Mouse (Mus musculus): Measurements from ENCODE around the gene Zbtb48. TPM values are rescaled to one million over a fixed set of nuclear protein-coding genes. Genes with fewer than 3 reads are reported as not detected.
A peak's percentile ranks its signal among the peaks of the same experiment; 100 is the strongest.

The Zbtb48 gene
- total RNA-seq, 2 experiments from 2014 or later, result 13.6 to 15.5 TPM

DNA sequence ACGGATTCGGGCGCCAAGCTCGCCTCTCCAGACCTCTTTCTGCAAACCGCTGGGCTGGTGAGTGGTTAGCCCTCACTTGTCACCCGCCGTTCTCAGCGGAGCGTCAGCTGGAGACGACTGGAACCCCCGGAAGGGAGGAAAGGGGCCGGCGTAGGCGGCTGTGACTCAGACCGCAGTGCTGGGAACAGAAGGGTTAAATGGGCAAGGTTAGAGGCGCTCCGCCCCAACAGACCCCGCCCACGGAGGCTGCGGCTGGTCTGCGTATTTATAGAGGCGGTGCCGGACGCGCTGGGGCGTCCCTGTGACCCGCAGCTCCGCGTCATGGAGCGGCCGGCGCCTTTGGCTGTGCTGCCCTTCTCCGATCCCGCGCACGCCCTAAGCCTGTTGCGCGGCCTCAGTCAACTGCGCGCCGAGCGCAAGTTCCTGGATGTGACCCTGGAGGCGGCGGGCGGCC, 18.8 kb downstream of the Zbtb48 start, which contains the start of gene Klhl21:
Klhl21 (plus strand) TSS at position 182 of the 454 bp plus-strand sequence.
- peak; percentile 94 to 95 for DNase-seq (ENCODE audit: low spot score in 2 of 2)
- intact Hi-C loops (cut with DNase I), result loop anchor here (1.0 to 2.0 kb wide), 3 partner anchors 12 to 80 kb away; partner anchors contain the start of genes Phf13 and Zbtb48

- DNase-seq (ENCODE audit: low spot score in 2 of 2), result no peak
- intact Hi-C loops (cut with DNase I), result loop anchor here (1.0 to 2.0 kb wide), 3 partner anchors 12 to 80 kb away; partner anchors contain the start of genes Phf13 and Zbtb48
Measured at GRCm38 (mm10) chr4:152008148-152008500, 19.3 kb downstream of the Zbtb48 start.

- intact Hi-C loops (cut with DNase I), result loop anchor here (1.0 to 2.0 kb wide), 3 partner anchors 11 to 81 kb away; partner anchors contain the start of genes Phf13 and Zbtb48
- peak; percentile 30 to 62 for DNase-seq (ENCODE audit: low spot score in 2 of 2)
Measured at GRCm38 (mm10) chr4:152007481-152008147, 19.9 kb downstream of the Zbtb48 start.

DNA sequence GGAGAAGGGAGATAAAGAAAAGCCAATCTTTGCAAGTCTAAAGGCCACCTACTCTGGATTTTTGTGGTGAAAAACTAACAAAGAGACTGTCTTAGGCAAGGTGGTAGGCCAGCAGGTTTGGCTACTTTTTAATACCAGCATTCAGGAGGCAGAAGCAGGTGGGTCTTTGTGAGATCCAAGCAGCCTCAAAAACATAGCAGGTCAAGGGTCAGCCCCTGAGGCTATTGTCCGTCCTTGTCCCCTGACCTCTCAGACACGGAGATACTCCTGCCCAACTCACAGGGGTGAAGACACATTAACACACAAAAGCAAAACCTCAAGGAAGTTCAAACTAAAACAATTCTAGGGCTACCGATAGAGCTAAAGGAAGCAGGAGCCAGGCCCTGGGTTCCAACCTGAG, 20.7 kb downstream of the Zbtb48 start:
- no peak for DNase-seq (ENCODE audit: low spot score in 2 of 2)
- intact Hi-C loops (cut with DNase I), result no loop called here

DNA sequence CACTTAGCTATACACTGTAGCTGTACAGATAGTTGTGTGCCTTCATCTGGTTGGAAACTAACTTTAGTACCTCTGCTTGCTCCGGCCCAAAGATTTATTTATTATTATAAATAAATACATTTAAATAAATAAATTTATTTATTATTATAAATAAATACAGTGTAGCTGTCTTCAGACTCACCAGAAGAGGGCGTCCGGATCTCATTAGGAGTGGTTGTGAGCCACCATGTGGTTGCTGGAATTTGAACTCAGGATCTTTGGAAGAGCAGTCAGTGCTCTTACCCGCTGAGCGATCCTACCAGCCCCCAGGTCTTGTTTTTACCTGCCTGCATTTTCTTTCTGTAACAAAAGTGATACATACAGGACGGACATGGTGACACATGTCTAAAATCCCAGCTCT, 21.3 kb downstream of the Zbtb48 start:
- intact Hi-C loops (cut with DNase I), result no loop called here

DNA sequence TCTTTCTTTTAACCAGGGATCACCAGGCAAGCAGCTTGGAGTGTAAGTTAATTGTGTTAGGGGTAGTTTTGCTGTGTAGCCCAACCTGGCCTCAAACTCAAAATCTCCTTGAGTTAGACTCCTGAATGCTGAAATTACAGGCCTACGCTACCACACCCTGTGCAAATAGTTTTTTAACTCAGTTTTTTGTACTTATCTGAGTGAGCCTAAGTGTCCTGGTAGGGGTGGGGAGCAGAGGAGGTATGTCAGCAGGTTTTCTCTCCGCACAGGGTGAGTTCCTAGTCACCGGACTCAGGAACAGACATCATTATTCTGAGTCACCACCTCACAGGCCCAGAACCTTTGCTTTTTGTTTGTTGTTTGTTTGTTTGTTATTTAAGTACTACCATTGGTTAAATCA, 25.4 kb downstream of the Zbtb48 start:
- intact Hi-C loops (cut with DNase I), result no loop called here
- no peak for DNase-seq (ENCODE audit: low spot score in 2 of 2)

More for the DNA sequence above, 21.3 kb downstream of the Zbtb48 start:
- no peak for DNase-seq (ENCODE audit: low spot score in 2 of 2)

- intact Hi-C loops (cut with DNase I), result no loop called here
- no peak for DNase-seq (ENCODE audit: low spot score in 2 of 2)
Measured at GRCm38 (mm10) chr4:152001335-152001734, 26.1 kb downstream of the Zbtb48 start.

GRCm38 (mm10) chr4:152000906-152001305, 26.6 kb downstream of the Zbtb48 start:
- DNase-seq (ENCODE audit: low spot score in 2 of 2), result peak in 1 of 2 experiments; percentile 66
- intact Hi-C loops (cut with DNase I), result no loop called here

DNA sequence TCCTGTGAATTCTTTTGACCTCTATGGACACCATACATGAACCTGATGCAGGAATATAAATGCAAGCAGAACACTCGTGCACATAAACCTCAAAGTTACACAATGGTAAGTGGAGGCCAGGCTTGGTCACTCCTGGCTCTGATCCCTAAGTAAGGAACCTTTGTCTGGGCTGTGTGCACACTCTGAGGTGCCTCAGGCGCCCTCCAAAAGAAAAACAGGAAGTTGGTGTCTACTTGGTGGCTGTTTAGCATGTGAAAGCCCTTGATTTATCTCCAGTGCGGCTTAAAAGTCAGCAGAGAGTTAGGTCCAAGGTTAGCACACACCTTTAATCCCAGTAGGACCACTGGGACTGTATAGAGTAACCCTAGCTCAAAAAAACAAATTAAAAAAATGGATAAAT, 28.0 kb downstream of the Zbtb48 start:
- no peak for DNase-seq (ENCODE audit: low spot score in 2 of 2)
- intact Hi-C loops (cut with DNase I), result no loop called here

- no peak for DNase-seq (ENCODE audit: low spot score in 2 of 2)
- intact Hi-C loops (cut with DNase I), result no loop called here
Measured at GRCm38 (mm10) chr4:151997701-151998100, 29.8 kb downstream of the Zbtb48 start.

DNA sequence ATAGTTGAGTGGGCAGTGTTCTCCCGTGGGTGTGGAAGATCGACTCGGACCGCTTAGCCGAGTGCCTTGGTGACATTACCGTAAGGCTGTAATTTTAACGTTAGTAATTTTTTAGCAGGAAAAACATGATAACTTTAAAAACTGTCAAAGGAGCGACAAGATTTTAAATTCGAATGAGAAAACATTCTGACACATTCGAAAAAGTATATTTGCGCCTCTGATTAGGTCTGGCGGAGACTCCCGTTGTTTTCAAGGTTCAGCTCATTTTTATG, 30.6 kb downstream of the Zbtb48 start:
- no peak for DNase-seq (ENCODE audit: low spot score in 2 of 2)
- intact Hi-C loops (cut with DNase I), result loop anchor here (1.0 kb wide), 1 partner anchor 11 kb away; the partner anchor contains the start of gene Klhl21

DNA sequence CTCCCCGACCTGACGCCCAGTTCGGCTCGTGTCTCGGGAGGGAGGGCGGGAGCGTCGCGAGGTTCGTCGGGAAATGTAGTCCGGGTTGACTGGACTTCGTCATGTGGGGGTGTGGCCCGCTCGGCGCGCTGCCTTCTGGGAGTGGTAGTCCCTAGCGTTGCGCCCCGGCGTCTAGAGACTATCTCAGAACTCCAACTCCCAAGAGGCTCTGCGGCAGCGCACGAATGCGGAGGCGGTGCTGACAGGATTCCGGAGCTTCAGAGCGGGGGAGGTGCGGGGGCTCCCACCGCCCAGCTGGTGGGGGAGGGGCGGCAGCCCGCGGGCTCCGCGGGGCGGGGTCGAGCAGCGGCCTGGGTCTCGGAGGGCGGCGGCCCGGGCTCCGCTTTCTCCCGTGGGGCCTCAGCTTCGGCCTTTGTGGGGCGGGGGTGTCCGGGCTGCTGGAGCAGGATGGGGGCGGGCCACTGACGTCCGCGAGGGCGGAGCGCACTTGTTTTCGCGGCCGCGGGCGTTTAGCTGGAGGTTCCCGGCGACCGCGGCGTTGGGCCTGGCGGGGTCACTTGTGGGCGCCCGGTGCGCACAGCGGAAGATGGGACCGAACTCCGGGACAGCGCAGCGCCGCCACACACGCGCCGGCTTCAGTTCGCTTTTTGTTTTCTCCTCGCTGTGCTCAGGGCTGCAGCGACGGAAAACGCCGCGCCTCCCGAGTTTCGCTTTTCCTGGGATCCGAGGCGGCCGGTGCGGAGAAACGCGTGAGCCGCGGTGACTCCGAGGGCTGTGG, 31.1 kb downstream of the Zbtb48 start, which contains the start of gene Phf13:
Phf13 (minus strand) TSS at position 86 of the 778 bp plus-strand sequence.
- intact Hi-C loops (cut with DNase I), result loop anchor here (1.0 kb wide), 1 partner anchor 12 kb away; the partner anchor contains the start of gene Klhl21

DNA sequence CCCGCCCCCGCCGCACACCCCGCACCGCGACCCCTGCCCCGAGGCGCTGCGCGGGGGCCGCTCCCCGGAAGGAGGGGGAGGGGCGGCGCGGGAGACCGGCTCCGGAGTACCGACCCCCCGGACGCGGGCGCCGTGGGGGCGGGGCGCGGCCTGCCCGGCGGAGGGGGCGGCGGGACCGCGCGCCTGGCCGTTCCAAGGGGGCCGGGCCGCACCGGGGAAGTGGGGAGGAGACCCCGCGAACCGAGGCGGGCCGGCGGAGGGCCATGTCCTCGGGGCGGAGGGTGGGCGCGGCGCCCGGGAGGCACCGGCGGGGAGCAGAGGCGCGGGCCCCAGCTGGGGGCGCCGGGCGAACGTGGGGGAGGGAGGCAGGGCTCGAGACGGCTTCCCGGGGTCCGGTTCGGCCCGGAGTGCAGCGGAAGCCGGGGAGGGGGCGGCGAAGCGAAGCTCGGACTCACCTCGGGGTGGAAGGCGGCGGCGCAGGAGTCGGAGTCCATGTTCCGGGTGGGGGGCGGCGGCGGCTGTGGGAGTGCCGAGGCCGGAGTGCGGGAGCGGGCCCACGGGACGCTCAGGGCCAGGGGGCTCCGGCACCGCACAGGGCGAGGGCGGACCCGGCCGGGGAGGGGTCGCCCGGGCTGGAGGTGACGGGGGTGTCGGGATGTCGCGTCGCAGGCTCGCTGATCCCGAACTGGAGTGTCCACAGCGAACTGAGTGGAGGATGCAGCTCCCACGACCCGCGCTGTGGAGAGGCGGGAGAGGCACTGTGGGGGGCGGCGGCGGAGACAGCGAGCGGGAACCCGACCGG, 31.9 kb downstream of the Zbtb48 start:
- intact Hi-C loops (cut with DNase I), result loop anchor here (1.0 kb wide), 1 partner anchor 13 kb away; the partner anchor contains the start of gene Klhl21
- peak in 1 of 2 experiments; percentile 14 for DNase-seq (ENCODE audit: low spot score in 2 of 2)

More for the DNA sequence above, 31.1 kb downstream of the Zbtb48 start, which contains the start of gene Phf13:
- DNase-seq (ENCODE audit: low spot score in 2 of 2), result peak; percentile 100

DNA sequence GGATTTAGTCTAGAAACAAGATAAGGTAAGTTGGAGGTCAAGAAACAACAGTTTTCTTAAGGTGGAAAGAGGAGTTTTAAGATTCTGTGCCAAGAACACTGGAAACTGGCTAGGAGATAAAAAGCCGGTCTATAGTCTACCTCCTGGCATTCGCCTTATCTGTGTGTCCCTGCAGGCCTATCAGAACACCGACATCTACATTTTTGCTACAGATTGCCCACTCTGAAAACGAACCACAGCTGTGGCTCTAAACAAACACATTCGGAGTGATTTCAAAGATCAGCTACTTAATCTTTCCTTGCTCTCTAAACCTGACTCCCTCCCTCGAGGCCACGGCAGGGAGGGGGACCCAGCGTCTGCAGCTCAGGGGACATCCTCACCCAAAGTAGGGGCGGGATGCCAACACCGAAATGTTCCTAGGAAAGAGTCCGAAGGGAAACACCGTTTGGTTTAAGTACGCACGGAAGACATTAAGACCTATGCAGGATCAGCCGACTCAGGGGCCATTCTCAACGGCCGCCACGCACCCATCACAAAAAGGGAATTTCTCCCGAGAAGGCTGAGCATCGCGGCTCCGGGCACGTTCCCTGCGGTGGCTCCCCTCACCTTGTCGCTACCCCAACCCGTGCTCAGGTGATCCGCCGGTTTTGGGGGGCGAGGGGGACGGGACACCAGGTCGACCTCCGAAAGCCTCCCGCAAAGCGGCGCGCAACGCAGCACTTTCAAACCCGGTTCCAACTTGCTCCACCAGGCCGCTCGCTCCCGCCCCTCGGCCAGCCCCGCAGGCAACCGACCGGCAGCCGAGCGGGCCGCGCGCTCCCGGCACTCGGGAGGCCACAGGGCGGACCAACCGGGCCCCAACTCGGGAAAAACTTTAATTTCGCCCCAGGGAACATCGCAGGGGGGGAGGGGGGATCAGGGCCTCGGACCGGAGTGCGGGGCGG, 33.0 kb downstream of the Zbtb48 start:
- DNase-seq (ENCODE audit: low spot score in 2 of 2), result no peak
- intact Hi-C loops (cut with DNase I), result no loop called here

DNA sequence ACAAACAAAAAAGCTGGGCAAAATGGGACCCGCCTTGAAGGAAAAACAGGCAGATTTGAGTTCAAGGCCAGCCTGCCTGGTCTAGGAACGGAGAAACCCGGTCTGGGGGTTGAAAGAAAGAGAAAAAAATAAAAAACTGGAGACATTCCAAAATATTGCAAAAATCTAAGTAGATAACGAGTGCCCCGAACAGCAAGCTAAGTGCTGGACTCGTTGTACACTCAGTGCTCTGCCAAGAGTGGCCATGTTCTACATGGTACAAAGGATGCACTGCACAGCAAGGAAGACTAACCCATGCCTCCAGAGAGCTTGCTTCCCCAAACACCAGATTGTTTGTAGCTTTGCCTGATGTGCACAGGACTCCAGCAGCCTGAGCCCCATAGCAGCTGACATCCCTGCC, 34.4 kb downstream of the Zbtb48 start:
- intact Hi-C loops (cut with DNase I), result no loop called here
- no peak for DNase-seq (ENCODE audit: low spot score in 2 of 2)

- no peak for DNase-seq (ENCODE audit: low spot score in 2 of 2)
- intact Hi-C loops (cut with DNase I), result no loop called here
Measured at GRCm38 (mm10) chr4:151992091-151992490, 35.4 kb downstream of the Zbtb48 start.

- intact Hi-C loops (cut with DNase I), result loop anchor here (2.0 kb wide), 1 partner anchor 22 kb away; no protein-coding TSS in a partner anchor
- no peak for DNase-seq (ENCODE audit: low spot score in 2 of 2)
Measured at GRCm38 (mm10) chr4:151989110-151989488, 38.4 kb downstream of the Zbtb48 start.

DNA sequence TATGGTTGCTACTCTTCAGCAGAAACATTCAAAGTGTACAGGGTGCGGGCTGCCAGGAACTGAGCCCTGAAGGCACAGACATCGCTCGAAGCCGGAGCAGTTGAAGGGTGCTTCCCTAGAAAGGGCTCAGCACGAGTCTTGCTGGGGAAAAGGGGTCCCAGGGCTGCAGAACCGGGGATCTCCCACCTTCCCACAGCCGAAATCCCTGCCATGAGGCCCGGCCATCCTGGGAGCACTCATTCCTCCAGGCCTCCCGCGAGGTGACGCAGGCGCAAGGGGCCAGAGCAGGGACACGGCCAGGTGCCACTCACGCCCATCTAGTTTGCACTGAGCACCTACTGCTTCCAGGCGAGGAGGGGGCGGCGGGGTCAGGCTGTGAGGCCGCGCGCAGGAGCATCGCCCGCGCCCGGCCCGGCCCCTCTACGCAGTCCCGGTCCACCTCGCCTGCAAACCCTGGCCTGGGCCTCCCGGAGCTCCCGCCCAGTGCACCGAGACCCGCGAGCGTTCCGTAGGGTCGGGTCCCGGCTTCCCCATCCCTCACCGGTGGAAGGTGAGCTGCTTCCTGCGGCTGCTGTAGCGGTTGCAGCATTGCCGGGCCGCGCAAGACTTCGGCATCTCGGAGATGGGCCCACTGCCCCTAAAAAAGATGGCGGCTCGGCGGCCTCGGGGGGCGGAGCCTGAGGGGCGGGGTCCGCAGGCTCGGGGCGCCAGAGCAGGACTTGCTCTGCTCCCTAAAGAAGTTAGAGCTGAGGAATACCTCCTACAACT, 38.9 kb downstream of the Zbtb48 start, which contains the start of gene Thap3:
Thap3 (minus strand) TSS at position 656 of the 768 bp plus-strand sequence.
- DNase-seq (ENCODE audit: low spot score in 2 of 2), result peak; percentile 78 to 81
- intact Hi-C loops (cut with DNase I), result loop anchor here (2.0 kb wide), 1 partner anchor 22 kb away; no protein-coding TSS in a partner anchor

Data from left cerebral cortex, postnatal 25 days (tissue).